Mouse (Mus musculus) heart, postnatal 25 days (tissue): ENCODE measurements around the gene Ncoa4. TPM values are rescaled to one million over a fixed set of nuclear protein-coding genes. Genes with fewer than 3 reads are reported as not detected.
"Not testable (repeated sequence)": the region's sequence is repeated elsewhere in the genome, so short reads cannot be mapped to it uniquely, and the experiment has no call there.

Source experiments
- DNase-seq: peaks from one replicate; pipeline ENCODE4 v3.0.0; 2022; ENCODE audit warnings: low spot score
- intact Hi-C: fragments of 180-260 bp; cut with DNase I; formaldehyde crosslinking; loops from one replicate; pipeline ENCODE4 v1.15.1; 2025
- total RNA-seq, 2 experiments: library from RNA; stranded (reverse); gene quantifications; 2 replicates each; pipeline ENCODE4 v1.2.3; 2021

Gene Ncoa4
- 100 to 1,000 TPM; 126 TPM for total RNA-seq

DNA sequence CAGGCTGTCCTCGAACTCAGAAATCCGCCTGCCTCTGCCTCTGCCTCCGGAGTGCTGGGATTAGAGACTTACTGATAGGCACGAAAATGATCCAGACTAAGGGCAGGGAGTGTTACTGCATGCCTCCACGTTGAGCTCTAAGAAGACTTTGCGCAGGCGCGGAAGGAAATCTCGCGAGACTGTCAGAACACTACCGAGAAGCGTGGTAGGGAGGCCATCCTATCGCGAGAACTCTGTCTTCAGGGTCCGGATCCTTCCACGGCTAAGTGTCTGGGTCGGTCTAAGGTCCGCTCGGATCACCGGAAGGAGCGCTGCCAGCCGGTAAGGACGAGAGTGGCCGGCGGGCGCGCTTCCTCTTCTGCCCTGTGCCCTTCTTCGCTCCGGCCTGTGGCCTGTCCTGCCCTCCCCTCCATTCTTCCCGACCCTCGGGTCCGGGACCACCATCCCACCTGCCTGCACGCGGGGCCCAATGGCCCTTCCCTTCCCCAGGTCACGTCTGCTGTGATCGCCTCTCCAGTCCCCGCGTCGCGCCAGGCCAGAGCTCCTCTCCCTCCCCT, at the start of gene Ncoa4:
Gene Ncoa4 (plus strand): TSS at position 176 of the 557 bp plus-strand sequence.
- intact Hi-C loops = loop anchor here (5.0 kb wide), 1 partner anchor 72 kb away; the partner anchor contains the start of genes Dph3 and Oxnad1
- peak; percentile 96 for DNase-seq

DNA sequence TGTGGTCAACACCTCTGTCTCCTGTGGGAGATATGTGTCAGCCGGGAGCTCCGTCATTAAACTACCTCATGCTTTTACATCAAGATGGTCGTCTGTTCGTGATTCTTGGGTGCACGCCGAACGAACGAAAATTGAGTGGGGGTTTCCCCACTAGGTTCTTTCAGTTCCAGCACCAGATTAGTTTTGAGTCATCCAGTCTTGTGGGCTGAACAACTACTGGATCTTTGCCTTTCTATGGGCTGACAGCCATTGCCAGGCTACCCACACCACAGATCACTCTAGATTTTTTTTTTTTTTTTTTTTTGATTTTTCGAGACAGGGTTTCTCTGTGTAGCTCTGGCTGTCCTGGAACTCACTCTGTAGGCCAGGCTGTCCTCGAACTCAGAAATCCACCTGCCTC, 47.5 kb upstream of the Ncoa4 start:
- intact Hi-C loops, DNase-seq: not testable (repeated sequence)

DNA sequence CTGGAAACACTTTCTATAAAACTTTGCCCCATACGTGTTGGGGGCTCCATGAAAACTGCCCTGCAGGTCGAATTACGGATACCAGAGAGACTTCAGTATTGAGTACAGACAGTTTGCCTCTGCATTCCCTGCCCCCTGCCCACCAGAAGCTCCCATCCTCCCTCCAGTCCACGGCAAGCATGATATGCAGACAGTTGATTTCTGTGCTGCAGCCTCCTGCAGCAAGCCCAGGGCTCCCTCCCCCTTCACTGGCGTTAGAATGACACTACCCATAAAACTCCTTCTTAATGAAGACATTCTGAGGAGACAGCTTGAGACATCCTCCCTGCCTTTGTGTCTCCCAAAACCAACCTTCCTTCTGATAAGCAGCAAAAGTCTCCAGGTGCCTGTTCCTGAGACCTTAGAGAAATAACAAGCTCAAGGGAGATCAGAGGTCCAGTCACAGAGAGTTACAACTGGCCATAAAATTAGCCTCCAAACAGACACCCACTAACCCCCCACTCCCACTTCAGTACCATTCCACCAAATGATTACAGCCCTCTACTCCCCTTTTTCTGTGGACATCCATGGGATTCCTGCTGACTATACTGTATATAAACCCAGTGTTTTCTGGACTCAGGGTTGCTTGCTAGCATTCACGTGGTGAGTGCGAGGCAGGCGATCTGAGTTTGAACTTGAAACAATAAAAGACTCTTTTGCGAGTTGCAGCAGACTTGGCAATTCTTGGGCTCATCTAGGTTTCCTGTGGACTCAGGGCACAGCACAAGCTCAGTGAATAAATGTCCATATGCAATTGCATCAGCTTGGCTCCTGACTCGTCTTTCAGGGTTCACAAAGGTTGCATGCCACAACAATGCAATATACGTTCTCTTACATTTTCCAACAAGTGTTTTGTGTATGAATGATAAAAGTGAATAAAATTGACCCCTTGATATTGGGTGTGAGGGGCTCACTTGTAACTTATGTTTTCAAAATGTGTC, 38.4 kb upstream of the Ncoa4 start:
- no peak for DNase-seq
- intact Hi-C loops = no loop called here

DNA sequence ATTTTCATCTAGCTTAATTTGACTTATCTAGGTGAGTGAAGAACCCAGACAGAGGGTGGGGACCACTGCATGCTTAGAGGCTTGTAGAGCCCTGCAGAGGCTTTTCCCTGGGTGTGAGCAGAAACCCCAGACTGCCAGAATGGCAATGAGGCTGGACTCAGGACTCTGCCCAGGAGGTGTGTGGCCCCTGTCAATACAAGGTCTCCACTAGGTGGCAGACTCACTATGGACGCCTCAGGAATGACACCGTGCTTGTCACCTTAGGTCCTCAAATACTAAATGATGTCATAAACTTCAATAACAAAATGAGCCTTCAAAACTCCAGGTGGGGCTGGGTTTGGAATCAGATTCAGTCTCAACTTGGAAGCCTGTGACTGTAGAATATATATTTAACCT, 37.7 kb upstream of the Ncoa4 start:
- no peak for DNase-seq
- intact Hi-C loops = no loop called here

DNA sequence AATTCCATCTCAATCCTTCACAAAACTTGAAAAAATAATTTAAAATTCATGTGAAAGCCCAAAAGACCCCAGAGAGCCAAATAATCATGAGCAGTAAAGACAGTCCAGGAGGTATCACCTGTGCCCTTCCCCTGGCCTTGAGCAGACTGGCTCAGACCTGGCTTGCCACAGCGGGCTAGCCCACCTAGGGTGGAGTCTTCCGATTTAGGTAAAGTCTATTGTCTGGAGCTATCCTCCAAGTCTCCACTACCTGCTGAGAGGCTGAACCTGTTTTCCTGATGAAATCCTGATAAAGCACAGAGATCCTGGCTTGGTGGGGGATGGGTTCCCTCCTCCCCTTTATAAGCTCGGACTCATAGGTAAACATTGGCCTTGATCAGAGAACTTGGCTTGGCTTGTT, 35.4 kb upstream of the Ncoa4 start:
- intact Hi-C loops = no loop called here
- no peak for DNase-seq

DNA sequence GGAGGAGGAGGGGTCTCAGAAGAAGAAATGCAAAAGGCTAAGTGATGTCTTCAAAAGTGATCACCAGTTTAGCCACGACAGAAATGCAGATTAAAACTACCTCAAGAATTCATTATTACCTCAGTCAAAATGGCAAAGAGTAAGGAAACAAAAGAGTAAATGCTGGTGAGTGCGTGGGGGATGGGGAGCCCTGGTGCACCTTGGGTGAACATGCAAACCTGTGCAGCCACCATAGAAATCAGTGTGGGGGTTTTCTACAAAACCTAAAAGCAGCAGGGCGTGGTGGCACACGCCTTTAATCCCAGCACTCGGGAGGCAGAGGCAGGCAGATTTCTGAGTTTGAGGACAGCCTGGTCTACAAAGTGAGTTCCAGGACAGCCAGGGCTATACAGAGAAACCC, 34.4 kb upstream of the Ncoa4 start:
- DNase-seq = not testable (repeated sequence)

DNA sequence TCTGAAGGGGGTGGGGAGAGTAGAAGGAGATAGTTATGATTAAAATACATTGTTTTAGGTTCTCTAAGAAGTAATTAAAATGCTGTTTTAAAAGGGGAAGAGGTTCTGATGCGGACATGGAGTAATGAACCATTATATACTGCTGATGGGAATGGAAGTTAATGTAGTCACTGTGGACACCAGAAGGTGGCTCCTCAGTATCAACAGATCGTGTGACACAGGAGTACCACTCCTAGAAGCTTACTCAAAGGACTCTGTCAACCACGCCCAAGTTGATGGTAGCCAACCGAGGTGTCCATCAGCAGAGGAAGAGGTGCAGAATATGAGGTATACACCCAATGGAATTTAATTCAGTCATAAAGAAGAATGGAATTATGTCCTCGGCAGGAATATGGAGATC, 31.3 kb upstream of the Ncoa4 start:
- intact Hi-C loops = loop anchor here (5.0 kb wide), 1 partner anchor 64 kb away; no protein-coding TSS in a partner anchor
- no peak for DNase-seq

More for the DNA sequence above, 34.4 kb upstream of the Ncoa4 start:
- intact Hi-C loops = loop anchor here (5.0 kb wide), 1 partner anchor 67 kb away; no protein-coding TSS in a partner anchor

DNA sequence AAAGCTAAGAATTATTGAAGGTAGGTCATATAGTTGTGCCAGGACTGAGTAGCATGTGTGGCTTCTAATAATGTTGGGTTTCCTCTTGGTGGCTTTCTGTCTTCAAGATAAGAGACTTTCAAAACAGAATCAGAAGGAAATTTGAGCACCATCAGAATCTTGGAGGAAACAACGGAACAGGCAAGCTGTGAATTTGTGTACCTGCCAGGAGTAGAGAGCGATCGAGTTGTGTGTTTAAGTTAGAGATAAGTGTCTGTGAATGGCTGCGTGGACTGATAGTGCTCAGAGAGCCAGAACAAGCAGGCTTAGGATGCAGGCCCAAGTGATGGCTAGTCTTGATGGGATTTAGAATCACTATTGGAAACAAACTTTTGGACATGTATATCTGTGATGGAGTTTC, 27.8 kb upstream of the Ncoa4 start:
- intact Hi-C loops = no loop called here

DNA sequence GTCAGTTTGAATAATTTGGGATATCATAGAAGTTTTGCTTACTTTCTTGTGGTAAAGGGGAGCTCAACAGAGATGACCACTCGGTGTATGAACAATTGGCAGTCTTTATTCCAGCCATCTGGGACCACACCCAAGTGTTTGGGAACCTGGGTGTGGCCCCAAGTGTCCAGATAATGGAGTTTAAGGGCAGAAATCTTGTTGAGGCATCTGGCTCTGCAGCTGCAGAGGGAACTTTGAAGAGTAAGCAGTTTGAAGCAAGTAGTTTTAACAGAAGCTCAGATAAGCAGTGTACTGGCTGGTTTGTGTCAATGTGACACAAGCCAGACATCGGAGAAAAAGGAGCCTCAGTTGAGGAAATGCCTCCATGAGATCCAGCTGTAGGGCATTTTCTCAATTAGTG, 25.4 kb upstream of the Ncoa4 start:
- DNase-seq = no peak
- intact Hi-C loops = no loop called here

More for the DNA sequence above, 27.8 kb upstream of the Ncoa4 start:
- DNase-seq = no peak

DNA sequence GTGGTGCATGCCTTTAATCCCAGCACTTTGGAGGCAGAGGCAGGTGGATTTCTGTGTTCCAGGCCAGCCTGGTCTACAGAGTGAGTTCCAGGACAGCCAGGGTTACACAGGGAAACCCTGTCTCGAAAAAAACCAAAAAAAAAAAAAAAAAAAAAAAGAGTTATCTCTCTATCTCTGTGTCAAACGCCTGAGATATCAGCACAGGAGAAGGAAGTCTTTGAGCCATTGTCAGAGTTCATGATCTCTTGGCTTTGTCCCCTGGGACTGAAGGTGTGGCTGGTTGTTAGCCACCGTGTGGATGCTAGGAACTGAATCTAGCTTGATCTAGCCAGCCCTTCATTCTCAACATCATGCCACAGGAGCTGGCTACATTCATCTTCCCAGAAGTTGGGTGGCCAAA, 23.2 kb upstream of the Ncoa4 start:
- DNase-seq, intact Hi-C loops: not testable (repeated sequence)

DNA sequence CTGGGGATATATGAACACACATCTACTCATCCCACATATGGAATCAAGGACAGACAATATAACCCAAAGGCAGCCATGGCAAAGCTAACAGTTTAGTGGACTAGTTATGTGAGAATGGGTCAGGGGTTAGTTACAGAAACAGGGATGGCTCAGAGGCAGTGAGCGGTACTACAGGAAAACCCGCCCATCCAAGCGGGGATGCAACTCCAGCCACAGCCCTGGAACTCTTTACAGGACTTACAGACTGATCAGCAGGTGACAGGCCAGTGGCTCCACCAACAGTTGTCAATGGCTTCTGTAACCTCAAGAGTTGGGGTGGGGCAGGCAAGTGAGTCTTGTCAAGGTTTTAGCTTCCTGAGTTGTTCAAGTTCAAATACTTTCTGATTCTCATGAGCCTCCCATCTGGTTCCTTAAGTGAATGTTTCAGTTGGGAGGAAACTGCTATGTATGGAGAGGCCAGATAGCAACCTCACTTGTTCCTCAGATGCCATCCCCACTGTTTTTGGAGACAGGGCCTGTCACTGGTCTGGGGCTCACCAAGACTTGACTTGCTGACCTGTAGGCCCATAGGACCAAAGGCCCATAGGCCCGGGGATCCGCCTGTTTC, 19.2 kb upstream of the Ncoa4 start:
- DNase-seq = no peak
- intact Hi-C loops = no loop called here

DNA sequence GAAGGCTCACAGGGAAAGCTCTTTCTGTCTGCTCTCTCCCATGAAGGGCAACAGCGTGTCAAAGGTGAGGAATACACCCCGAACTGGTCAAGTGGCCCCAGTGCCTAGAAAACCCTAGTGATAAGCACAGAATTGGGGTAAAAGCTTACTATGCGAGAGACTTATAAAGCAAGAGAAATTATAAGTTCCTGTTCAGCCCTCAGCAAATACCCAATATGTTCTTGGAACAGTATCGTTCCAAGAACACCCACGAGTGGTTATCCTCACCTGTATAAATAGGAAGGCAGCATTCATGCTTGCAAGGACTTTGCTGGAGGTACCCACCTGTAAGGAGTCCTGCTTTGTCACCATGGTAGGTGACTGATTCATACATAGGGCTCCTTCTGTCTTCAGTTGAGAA, 17.9 kb upstream of the Ncoa4 start, which contains the start of gene Msmb:
Gene Msmb (plus strand): TSS at position 301 of the 400 bp plus-strand sequence.
- intact Hi-C loops = no loop called here
- DNase-seq = no peak

DNA sequence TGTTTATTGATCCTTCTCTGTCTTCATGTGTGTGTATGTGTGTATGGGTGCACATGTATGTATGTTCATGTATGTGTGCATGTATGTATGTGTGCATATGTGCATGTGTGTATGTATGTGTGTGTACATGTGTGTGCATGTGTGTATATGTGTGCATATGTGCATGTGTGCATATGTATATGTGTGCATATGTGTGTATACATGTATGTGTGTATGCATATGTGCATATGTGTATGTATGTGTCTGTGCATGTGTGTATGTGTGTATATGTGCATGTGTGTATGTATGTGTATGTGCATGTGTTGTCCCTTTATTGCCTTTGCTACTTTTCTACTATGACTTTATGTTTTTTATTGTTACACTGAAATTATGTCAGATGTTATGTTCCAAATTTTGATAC, 14.9 kb upstream of the Ncoa4 start:
- DNase-seq = no peak
- intact Hi-C loops = no loop called here

DNA sequence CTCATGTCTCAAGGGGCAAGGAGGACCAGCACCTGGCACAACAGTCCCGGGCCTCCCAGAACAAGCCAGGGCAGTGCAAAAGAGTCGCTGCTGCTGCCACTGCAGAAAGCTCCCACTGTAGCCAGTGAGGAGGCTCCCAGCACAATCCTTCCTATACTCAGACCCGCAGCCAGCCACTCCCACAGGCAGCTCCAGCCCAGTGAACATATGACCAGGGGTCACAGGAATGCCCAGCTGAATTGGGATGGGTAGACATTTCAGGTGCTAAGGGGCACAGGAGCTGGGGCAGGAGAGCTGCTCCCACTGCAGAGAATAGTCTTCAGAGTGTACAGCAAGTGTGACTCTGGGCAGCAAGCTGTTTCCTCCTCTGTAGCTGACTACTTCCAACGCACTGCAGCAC, 14.3 kb upstream of the Ncoa4 start:
- DNase-seq = no peak
- intact Hi-C loops = no loop called here

DNA sequence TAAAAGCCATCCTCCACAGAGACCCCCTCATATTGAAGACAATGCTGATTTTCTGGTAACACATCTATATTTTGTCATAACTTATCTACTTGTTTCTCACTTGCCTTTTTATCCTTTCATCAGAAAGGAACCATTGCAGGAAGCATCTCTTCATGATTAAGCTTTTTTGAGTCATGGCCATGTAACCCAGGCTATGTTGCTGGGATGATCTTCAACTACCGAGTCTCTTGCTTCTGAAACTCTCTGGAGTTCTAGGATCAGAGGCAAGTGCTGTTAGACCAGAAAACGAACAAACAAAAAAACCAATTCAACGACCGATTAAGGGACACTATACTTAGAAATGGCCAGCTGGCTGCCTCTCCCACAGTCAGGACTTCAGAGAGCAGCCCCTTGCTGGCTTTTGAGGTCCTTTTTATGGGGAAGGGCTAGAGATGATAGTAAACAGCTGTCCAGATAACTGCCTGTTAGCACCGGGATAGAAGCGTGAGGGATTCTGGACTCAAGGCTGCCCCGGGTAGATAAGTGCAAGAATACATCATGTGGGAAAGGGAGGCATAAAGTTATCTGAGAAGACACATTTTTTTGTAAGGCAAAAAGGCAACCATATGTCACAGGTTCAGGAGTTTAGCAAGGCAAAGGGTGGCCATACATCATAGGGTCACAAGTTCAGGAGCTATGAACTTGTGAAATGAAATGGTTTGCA, 13.7 kb upstream of the Ncoa4 start:
- DNase-seq = no peak
- intact Hi-C loops = no loop called here

DNA sequence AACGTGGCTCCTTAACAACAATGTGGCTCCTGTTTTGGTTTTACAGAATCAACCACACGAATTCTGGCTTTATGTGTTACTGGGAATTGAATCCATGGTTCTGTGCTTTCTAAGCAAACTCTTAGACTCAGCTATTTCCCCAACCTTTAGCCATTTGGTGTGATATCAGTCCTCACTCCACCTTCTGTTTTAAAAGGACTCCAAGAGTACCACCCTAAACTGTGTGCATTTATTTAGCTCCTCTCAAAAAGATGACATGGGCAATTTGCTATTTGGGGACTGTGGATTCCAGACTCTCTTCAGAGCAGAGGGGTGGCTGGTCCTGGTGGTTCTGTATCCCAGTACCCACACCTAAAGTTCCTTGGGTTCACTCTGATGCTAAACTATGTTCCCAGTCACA, 13.1 kb upstream of the Ncoa4 start:
- DNase-seq = no peak
- intact Hi-C loops = no loop called here

DNA sequence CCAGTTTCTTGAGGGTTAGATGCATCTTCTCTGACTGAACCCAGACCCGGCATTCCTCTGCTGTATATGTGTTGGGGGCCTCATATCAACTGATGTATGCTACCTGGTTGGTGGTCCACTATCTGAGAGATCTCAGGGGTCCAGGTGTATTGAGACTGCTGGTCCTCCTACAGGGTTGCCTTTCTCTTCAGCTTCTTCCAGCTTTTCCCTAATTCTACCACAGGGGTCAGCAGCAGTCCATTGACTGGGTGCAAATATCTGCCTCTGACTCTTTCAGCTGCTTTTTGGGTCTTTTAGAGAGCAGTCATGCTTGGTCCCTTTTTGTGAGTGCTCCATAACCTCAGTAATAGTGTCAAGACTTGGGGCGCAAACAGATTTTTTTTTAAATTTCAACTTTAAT, 8.8 kb upstream of the Ncoa4 start:
- no peak for DNase-seq
- intact Hi-C loops = no loop called here

DNA sequence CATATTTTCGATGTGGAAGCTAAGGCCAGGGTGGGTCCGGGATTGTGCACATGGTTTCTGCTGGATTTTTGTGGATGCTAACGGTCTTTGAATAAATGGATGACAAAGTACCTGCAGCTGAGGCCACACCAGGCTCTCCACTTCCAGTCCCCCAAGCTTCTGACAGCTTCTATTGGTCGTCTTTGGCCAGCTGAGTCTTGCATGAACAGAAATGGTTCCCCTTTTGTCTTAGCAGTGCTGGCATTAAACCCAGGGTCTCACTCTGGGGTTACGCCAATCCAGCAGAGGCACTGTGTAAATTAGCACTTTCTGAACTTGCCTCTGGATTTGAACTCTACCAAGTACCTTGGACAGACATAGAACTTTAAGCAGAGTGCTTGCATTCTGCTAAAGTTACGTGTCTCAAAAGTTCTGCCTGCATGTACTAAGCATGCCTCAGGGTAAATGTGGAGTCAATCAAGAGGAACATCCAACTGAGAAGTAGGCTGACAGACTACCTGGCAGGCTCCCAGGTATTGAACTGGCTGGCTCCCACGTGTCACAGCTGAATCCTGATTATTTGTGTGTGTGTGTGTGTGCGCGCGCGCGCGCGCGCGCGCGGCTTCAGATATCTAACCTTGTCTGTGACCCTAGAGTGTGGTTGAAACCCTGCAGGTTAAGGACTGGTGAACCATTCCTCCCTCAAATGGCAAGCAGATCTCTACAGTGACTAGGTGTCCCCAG, 7.3 kb upstream of the Ncoa4 start:
- intact Hi-C loops = no loop called here
- no peak for DNase-seq

DNA sequence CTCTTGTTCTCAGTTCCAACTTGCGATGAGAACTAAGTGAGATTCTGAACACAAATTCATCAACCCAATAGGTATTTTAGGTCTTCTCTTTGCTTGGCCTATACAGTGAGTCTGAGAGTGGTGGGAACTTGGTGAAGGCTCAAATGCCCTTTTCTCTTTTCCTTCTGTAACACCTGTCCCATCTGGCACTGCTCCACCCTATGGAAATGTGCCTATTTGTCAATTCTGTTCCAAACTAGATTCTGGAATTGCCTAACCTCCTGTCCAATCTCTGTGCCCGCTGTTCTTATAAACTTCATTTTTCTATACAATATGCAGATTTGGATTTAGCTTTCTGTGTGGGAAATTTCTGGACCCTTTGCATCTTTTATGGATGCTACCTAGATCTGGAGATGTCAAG, 6.5 kb upstream of the Ncoa4 start:
- intact Hi-C loops = no loop called here
- DNase-seq = no peak
